Mouse (Mus musculus) intestine, embryonic 15.5 days (tissue): Measurements from ENCODE around the gene Btbd9. TPM values are rescaled to one million over a fixed set of nuclear protein-coding genes. Genes with fewer than 3 reads are reported as not detected.
"Not testable (repeated sequence)": the region's sequence is repeated elsewhere in the genome, so short reads cannot be mapped to it uniquely, and the experiment has no call there.

ENCODE experiments used
- ATAC-seq: fragments of 200-750 bp; cut with Nextera tagmentation; 2 replicates; pipeline ENCODE4 v1.8.0; 2017; ENCODE audit warnings: moderate TSS enrichment, moderate library complexity
- H3K27ac ChIP-seq: fragments of 300-500 bp; sonication (generic); 2 replicates; pipeline ENCODE4 v1.5.1; 2015; ENCODE audit warnings: mild to moderate bottlenecking, inconsistent platforms
- H3K27me3 ChIP-seq: fragments of 300-500 bp; sonication (generic); replicated peaks from 2 replicates; pipeline ENCODE4 v1.6.1; 2015; ENCODE audit warnings: inconsistent platforms
- H3K36me3 ChIP-seq: fragments of 300-500 bp; sonication (generic); 2 replicates; pipeline ENCODE4 v1.6.1; 2015; ENCODE audit warnings: inconsistent platforms
- H3K4me1 ChIP-seq: fragments of 300-500 bp; sonication (generic); replicated peaks from 2 replicates; pipeline ENCODE4 v1.6.1; 2015; ENCODE audit warnings: inconsistent platforms
- H3K4me2 ChIP-seq: fragments of 300-500 bp; sonication (generic); replicated peaks from 2 replicates; pipeline ENCODE4 v1.6.1; 2015; ENCODE audit warnings: mild to moderate bottlenecking, inconsistent platforms
- H3K4me3 ChIP-seq: fragments of 300-500 bp; sonication (generic); replicated peaks from 2 replicates; pipeline ENCODE4 v1.5.1; 2015; ENCODE audit warnings: inconsistent platforms
- H3K9ac ChIP-seq: fragments of 300-500 bp; sonication (generic); 2 replicates; pipeline ENCODE4 v1.6.1; 2015; ENCODE audit warnings: inconsistent platforms
- H3K9me3 ChIP-seq: fragments of 300-500 bp; sonication (generic); 2 replicates; pipeline ENCODE4 v1.6.1; 2016; ENCODE audit warnings: inconsistent platforms
- WGBS: fragments of 180-500 bp; shearing (Covaris S2); methylation state at CpG from one replicate; pipeline ENCODE4 v1.1.7; 2015; 5-methylcytosine and 5-hydroxymethylcytosine counted together
- polyA plus RNA-seq: library from polyadenylated mRNA; unstranded; fragments of >200 nt; fragmentation: Nextera tagmentation; extraction: Ambion mirVana; gene quantifications from 2 replicates; pipeline ENCODE4 v1.2.1, GENCODE M21; 2015

Gene Btbd9
- 52.8 and 53.1 TPM in 2 replicates for polyA plus RNA-seq

DNA sequence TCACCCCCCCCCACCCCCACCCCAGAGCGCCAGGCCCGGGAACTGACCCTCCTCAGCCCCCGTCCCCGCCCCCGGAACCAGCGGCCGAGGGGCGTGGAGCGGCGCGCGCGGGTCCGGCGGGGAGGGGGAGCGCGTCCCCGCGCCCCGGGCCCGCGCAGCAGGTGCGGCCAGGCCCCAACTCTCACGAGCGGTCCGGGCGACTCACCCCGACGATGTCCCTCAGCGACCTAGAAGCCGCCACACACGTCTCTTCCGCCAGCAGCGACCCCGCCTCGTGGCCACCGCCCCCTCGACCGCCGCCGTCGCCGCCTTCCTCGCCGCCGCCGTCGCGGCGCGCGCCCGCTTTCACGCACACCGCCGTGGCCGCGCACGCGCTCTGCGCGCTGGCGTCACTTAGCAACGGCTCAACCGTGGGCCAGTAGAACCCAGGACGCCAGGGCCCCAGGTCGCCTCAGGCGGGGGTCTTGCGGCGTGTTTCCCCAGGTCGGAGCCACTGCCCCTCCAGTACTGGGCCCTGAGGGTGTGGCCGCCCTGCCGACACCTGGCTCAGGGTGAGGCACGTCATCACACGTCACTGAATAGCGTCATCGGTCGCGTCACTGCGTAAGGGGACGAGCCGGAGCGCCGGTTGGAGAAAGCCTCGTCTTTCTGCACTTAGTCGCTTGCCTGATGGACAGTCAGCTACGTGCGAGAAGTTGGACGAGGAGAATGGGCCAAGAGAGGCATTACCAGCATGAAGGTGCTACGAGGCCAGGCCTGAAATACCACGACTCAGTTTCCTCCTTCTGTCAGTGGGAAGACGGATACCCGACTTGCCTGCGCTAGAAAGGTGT lies at the start of gene Btbd9:
Btbd9 (minus strand) TSS at position 548 of the 833 bp plus-strand sequence.
- H3K4me1 ChIP-seq = peaks cover 8% of the 10 kb centered on the region
- no peaks in the 10 kb centered on the region for H3K27me3 ChIP-seq
- peak within 1 kb of the TSS; percentile 73 for H3K9ac ChIP-seq
- WGBS = under 1% methylated on average over 89 of the region's 94 CpGs
- no peaks in the 10 kb centered on the region for H3K9me3 ChIP-seq
- H3K36me3 ChIP-seq = no peaks in the 10 kb centered on the region
- ATAC-seq = peak; percentile 95
- H3K4me2 ChIP-seq = peak within 1 kb of the TSS; percentile 78
- peak within 1 kb of the TSS; percentile 83 for H3K4me3 ChIP-seq
- peak within 1 kb of the TSS; percentile 88 for H3K27ac ChIP-seq

DNA sequence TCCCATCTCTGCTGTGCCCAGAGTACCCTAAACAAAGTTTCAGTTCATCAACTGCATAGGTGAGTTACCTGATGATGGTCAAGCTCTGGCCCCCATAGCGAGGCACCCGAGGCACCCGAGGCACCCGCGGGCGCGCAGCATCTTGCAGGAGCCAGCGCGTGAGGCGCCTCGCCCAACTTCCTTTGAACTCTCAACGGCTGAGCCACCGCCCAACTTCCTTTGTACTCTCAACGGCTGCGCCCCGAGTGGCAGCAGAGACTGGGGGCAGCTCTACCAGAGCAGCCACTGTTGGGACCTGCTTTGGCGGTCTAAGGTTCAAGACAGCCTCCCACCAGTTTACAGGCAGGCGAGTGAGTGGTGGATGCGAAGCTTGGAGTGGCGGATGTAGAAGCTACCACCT lies 47.8 kb upstream of the Btbd9 start, which contains the start of gene Dnah8:
Dnah8 (plus strand) TSS at position 223 of the 400 bp plus-strand sequence.
- ATAC-seq = peak; percentile 31; the same call in 1 of the 2 replicates
- not testable (repeated sequence) for H3K27me3 ChIP-seq, H3K9ac ChIP-seq, H3K9me3 ChIP-seq, H3K36me3 ChIP-seq, H3K27ac ChIP-seq, H3K4me1 ChIP-seq, H3K4me3 ChIP-seq, H3K4me2 ChIP-seq
- WGBS = no CpG with 5 or more reads among the region's 20 CpGs

DNA sequence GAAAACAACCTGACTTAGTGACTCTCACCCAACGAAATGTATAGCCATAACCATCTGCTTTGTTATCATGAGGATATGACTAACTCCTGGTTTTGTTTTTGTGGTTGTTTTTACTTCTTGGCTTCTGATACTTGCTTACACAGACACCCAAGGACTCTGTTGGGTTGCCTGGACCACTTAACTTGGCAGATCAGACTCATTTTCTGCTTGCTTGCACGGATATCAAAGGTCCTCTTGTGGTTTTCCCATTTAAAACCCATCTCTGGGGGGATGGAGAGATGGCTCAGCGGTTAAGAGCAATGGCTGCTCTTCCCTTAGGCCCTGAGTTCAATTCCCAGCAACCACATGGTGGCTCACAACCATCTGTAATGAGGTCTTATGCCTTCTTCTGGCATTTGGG lies 46.9 kb upstream of the Btbd9 start:
- no peaks in the 10 kb centered on the region for H3K36me3 ChIP-seq
- H3K4me2 ChIP-seq = no peak overlapping the region
- no peak overlapping the region for H3K4me3 ChIP-seq
- no peak overlapping the region for H3K9ac ChIP-seq
- H3K27ac ChIP-seq = no peak overlapping the region
- H3K27me3 ChIP-seq = no peaks in the 10 kb centered on the region
- 87% methylated on average over 3 of the region's 3 CpGs for WGBS
- H3K4me1 ChIP-seq = no peaks in the 10 kb centered on the region
- no peaks in the 10 kb centered on the region for H3K9me3 ChIP-seq
- no peak for ATAC-seq

DNA sequence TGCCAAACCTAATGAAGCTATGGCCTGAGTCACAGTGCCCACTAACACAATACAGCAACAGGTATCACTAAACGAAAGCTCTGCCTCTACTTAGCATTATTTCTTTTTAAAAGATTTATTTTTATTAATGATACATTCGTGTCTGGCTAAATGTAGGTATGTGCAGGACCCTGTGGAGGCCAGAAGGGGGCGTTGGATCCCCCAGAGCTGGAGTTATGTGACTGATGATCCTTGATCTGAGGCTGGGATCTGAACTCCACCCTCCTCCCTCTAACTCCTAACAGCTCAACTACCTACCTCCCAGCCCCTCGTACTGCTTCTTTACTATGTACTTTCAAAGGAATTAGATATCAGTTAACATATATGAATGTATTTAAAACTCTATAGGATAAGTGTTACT lies 45.2 kb upstream of the Btbd9 start:
- Histone ChIP-seq H3K4me2 (no peak overlapping the region), H3K4me1 (no peaks in the 10 kb centered on the region), H3K27ac (no peak overlapping the region), H3K4me3 (no peak overlapping the region), H3K36me3 (no peaks in the 10 kb centered on the region), H3K9me3 (no peaks in the 10 kb centered on the region), H3K27me3 (no peaks in the 10 kb centered on the region), H3K9ac (no peak overlapping the region)
- 68% methylated on average over 4 of the region's 4 CpGs for WGBS
- no peak for ATAC-seq

GRCm38 (mm10) chr17:30620548-30620947 lies 44.3 kb upstream of the Btbd9 start:
- no peak overlapping the region for H3K4me3 ChIP-seq
- no peak overlapping the region for H3K9ac ChIP-seq
- H3K36me3 ChIP-seq = no peaks in the 10 kb centered on the region
- H3K9me3 ChIP-seq = no peaks in the 10 kb centered on the region
- ATAC-seq = no peak
- no peaks in the 10 kb centered on the region for H3K4me1 ChIP-seq
- no peaks in the 10 kb centered on the region for H3K27me3 ChIP-seq
- no peak overlapping the region for H3K27ac ChIP-seq
- 9% methylated on average over 2 of the region's 2 CpGs for WGBS
- H3K4me2 ChIP-seq = no peak overlapping the region

DNA sequence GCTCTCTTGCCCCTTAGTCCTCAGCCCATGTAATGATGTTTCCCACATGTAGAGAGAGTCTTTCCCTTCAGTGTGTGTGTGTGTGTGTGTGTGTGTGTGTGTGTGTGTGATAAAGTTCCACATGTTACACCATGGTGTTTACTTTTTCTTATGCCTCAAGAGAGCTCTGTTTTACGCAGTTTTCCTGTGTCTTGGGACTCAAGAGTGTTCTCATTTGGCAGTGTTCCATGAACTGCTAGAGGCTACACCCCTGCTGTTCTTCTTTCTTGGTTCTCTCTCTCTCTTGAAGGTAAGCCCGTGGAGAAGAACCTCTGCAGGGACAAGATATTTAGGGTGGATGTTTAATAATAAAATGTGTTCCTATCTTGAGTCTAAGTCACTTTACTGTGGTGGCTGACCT lies 42.9 kb upstream of the Btbd9 start:
- 9% methylated on average over 2 of the region's 2 CpGs for WGBS
- H3K9me3 ChIP-seq = no peaks in the 10 kb centered on the region
- ATAC-seq = no peak
- no peaks in the 10 kb centered on the region for H3K36me3 ChIP-seq
- H3K4me3 ChIP-seq = no peak overlapping the region
- no peak overlapping the region for H3K4me2 ChIP-seq
- H3K27me3 ChIP-seq = no peaks in the 10 kb centered on the region
- H3K4me1 ChIP-seq = no peaks in the 10 kb centered on the region
- no peak overlapping the region for H3K9ac ChIP-seq
- no peak overlapping the region for H3K27ac ChIP-seq

DNA sequence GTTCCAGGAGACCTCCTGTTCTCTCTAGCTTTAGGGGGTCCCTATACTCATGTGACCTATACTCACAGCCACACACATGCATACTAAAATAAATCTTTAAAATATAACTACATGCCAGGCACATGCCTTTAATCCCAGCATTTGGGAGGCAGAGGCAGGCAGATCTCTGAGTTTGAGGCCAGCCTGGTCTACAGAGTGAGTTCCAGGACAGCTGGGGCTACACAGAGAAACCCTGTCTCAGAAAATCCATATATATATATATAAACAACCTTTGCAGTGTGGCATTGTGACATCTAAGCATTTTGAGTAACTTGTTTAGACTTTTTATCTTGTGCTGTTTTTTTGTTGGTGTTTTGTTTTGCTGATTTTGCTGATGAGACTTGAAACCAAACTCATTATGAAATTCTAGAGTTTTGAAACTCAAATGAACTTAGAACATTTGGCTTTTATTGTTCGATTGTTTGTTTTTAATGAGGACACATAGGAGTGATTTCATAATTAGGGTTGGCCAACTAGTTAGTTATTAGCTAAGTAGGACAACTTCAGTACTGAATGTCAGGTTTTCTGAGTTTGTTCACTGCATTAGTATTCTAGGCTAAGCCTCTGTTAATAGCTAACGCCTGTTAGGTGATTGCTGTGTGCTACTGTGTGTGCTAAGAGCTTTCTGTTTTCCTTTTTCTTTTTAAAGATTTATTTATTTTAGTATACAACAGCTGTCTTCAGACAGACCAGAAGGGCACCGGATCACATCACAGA lies 42.0 kb upstream of the Btbd9 start:
- Histone ChIP-seq H3K4me2 (no peak overlapping the region), H3K36me3 (no peaks in the 10 kb centered on the region), H3K27ac (no peak overlapping the region), H3K9me3 (no peaks in the 10 kb centered on the region), H3K4me1 (no peaks in the 10 kb centered on the region), H3K4me3 (no peak overlapping the region), H3K27me3 (no peaks in the 10 kb centered on the region), H3K9ac (no peak overlapping the region)
- WGBS = 71% methylated on average over 3 of the region's 3 CpGs
- no peak for ATAC-seq

DNA sequence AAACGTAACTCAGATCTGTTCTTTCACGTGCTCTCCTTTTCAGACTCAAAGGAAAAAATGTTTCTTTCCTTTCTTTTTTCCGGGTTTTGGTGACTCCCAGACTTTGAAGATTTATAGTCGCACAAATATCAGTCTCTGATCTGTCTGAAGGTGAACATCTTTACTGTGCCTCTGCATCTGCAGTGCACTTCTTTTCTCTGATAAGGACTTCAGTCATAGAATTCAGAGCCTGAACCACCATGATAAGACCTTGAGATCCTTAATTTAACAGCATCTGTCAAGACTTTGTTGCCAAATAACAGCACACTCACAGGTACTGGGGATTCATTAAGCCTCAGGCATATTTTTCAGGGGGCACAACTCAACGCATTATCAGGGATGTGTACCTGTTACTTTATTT lies 39.9 kb upstream of the Btbd9 start:
- no peaks in the 10 kb centered on the region for H3K9me3 ChIP-seq
- H3K4me3 ChIP-seq = no peak overlapping the region
- peaks cover 4% of the 10 kb centered on the region; the same call in 1 of the 2 replicates for H3K4me1 ChIP-seq
- no peaks in the 10 kb centered on the region for H3K27me3 ChIP-seq
- WGBS = 83% methylated on average over 5 of the region's 5 CpGs
- ATAC-seq = no peak
- no peaks in the 10 kb centered on the region for H3K36me3 ChIP-seq
- no peak overlapping the region for H3K27ac ChIP-seq
- H3K9ac ChIP-seq = no peak overlapping the region
- no peak overlapping the region for H3K4me2 ChIP-seq

- Histone ChIP-seq H3K4me3 (no peak overlapping the region), H3K9me3 (no peaks in the 10 kb centered on the region), H3K36me3 (no peaks in the 10 kb centered on the region), H3K27ac (no peak overlapping the region), H3K4me1 (peaks cover 18% of the 10 kb centered on the region), H3K9ac (no peak overlapping the region), H3K27me3 (no peaks in the 10 kb centered on the region), H3K4me2 (no peak overlapping the region)
- no peak for ATAC-seq
Observed at GRCm38 (mm10) chr17:30613350-30613749, 37.1 kb upstream of the Btbd9 start.

DNA sequence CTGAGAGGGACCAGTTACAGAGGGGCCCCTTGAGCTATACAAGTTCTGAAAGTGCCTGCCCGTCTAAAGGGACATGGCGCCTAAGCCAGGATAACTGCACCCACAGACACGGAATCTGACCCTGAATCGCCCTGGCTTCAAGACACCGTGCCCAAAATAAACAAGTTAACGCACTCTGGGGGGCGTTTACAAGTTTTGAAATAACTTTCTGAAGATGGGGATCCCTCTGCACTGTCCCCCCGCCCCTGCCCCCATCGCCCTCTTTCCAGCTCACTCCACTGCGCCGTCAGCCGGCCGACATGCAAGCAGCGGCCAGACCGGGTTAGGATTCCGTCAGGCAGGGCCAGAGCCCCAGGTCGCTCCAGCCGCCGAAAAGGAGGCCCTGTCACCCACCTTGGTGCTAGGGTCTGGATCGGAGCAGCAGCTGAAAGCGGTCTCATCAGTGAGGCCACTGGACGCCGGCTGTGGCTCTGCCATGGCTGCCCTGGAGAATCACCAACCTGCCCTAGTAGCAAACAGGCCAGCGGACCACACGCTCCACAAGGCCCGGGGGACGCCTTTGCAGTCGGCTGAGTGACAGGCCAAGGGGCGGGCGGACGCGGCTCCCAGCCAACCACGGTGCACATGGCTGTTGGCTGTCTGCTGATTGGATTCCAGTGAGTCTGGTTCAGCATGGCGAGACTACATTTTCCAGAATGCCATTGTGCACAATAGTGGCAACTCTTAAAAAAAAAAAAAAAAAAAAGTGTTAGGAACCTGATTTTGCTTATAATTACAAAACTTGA lies 36.0 kb upstream of the Btbd9 start:
- Histone ChIP-seq H3K4me1 (peaks cover 28% of the 10 kb centered on the region), H3K4me3 (peak overlapping the region; percentile 76), H3K4me2 (peak overlapping the region; percentile 56), H3K36me3 (no peaks in the 10 kb centered on the region), H3K27ac (peak overlapping the region; percentile 85), H3K9ac (peak overlapping the region; percentile 87), H3K27me3 (no peaks in the 10 kb centered on the region), H3K9me3 (no peaks in the 10 kb centered on the region)
- peak; percentile 98 for ATAC-seq
- under 1% methylated on average over 34 of the region's 34 CpGs for WGBS

- peak overlapping the region; percentile 87 for H3K9ac ChIP-seq
- ATAC-seq = no peak
- peak overlapping the region; percentile 56 for H3K4me2 ChIP-seq
- H3K9me3 ChIP-seq = no peaks in the 10 kb centered on the region
- H3K36me3 ChIP-seq = no peaks in the 10 kb centered on the region
- peaks cover 29% of the 10 kb centered on the region for H3K4me1 ChIP-seq
- WGBS = 21% methylated on average over 18 of the region's 18 CpGs
- peak overlapping the region; percentile 85 for H3K27ac ChIP-seq
- peak overlapping the region; percentile 76 for H3K4me3 ChIP-seq
- H3K27me3 ChIP-seq = no peaks in the 10 kb centered on the region
Observed at GRCm38 (mm10) chr17:30611221-30612074, 35.2 kb upstream of the Btbd9 start.
